Mouse (Mus musculus): Measurements from ENCODE around the gene Shroom4.
A peak's percentile ranks its signal among the peaks of the same experiment; 100 is the strongest.
"Not testable (repeated sequence)": the region's sequence is repeated elsewhere in the genome, so short reads cannot be mapped to it uniquely, and the experiment has no call there.

The Shroom4 gene

DNA sequence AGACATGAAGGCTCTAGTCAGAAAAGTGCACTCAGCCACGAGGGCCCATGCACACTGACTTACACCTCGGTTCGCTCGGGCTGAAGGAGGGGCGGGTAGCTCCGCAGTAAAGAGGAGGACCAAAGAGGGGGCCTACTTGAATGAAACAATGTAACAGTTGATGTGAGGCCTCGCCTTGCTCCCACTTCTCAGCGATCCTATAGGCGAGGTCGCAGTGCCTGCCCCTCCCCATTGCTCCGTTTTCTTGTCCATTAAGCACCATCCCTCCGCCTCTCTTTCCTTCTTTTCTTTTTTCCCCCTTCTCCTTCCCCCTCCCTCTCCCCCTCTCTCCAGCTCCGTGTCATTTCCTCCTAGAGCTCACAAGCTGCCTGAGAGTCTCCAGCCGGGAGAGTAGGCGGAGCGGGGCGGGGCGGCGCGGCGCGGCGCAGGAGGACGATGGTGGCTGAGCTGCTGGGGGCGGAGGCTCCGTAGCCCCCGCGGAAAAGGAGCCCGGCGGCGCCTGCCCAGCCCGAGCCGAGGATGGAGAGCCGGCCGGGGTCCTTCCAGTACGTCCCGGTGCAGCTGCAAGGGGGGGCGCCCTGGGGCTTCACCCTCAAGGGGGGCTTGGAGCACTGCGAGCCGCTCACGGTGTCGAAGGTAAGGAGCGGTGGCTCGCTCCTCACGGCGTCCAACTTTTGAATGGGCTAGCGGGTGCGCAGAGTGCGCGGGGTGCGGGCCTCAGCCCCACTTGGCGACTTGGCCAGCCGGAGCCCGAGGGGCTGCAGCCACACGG, at the start of gene Shroom4:
Gene Shroom4 (plus strand): TSS at position 229 of the 772 bp plus-strand sequence.
- DNase-seq (ENCODE audit: low spot score in 2 of 2) = peak in 1 of 2 experiments; percentile 1

DNA sequence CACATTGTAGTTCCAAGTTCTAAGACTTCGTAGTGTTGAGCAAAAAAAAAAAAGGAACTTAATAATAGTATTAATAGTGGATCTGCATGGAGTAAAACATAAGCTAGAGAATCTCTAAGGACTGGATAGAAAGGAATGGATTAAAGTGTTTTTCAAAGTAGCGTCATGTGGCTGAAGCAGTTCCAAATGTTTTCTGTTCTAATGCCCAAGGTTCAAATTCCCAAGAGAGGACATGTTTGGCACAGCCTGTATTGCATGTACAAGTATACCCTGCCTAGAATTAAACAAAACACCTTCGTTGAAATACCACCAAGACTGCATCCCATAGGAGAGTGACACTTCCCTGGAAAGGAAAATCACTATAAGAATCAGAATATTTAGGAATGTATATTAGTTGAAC, 42.8 kb upstream of the Shroom4 start:
- no peak for DNase-seq (ENCODE audit: low spot score in 2 of 2)

DNA sequence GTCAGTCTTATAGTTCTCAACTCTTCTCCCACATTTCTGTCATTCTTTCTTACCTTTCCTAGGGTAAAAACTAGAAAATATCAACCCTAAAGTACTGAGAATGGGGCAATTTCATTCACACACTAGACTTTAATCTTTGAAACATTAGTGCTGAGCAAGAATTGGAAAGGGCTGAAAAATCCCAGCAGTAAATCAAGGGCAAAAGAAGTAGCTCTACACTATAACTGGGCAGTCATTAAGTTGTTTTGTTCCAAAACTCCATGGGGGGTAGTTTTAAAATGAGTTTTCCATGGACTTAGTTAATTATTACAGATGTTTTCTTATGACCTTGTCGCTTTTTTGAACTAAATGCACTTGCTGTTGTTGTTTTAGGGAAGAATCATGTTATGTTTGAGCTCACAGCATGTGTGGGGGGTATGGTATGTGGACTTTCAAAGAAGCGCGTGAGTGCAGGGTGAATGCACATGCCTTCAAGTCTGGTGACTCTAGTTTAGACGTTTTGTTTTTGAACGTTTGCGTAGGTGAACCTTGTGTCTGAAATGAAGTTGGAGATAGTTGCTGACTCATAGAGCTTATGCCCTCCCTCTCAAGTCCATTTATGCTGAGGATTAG, 42.0 kb upstream of the Shroom4 start:
- no peak for DNase-seq (ENCODE audit: low spot score in 2 of 2)

DNA sequence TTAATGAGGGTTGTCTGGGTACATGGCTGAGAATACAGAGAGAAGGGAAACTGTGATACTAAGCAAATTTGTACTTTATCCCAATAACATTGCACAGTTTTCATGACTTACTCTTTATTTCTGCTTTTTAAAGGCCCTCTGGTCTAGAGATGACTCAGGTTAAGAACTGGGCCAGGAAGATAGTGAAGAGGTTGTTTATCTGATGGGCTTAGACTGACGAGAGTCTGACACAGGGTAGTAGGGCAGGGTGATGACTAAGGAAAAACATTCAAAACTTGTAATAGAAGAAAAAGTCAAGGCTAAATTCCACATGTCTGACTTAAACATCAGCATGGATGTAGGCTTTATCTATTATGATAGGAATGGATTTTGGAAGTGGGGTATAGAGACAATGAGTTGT, 30.8 kb upstream of the Shroom4 start:
- DNase-seq (ENCODE audit: low spot score in 2 of 2) = no peak

DNA sequence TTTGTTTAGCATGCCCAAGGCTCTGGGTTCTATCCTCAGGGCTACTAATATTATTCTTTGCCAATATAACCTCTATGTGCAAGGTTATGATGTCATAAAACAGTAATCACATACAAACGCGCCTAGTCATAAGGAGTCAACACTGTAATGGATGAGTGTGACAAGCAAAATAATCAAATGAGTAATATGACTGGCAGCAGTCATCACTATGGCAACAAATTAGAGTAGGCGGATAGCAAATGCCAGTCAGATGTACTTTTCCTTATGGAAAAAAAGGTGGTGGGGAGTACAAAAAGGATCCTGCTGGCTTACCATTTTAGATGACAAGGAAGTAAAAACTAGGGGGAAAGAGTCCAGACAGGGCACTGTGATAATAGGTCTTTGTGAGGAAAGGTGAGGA, 28.9 kb upstream of the Shroom4 start:
- no peak for DNase-seq (ENCODE audit: low spot score in 2 of 2)

DNA sequence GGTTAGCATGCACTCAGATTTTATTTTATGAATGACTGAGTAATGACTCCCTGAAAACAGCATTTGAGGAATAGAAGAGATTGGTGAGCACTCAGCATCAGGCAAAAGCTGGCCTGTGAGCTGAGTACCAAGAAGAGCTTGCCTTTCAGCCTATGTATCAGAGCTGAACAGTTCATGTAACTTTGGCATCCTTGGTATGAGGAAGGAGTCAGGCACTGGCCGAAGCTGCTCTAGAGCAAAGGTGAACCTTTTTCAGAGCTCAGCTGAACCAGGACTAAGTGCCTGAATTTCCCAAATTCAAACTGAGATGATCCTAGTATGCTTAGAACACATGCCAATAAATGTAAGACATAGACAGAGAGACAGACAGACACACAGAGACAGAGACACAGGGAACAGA, 5.8 kb upstream of the Shroom4 start:
- DNase-seq (ENCODE audit: low spot score in 2 of 2) = no peak

DNA sequence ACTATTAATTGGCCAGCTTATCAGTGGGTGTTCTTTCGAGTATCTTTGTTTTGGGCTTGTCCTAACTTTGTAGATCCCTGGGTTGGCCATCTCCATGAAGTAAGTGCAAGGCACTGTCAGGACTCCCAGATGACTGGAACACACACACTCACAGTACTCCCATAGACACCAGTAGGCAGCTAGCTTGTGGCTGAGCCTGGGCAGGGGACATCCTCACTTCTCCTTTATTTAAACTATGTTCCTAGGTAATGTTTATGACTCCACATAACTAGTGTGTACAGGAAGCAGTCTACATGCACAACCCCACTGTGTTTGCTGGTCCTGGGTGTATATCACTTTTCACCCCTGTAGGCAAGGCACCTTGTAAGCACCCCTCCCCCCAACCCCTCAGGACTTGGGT, 461 bp upstream of the Shroom4 start:
- no peak for DNase-seq (ENCODE audit: low spot score in 2 of 2)

DNA sequence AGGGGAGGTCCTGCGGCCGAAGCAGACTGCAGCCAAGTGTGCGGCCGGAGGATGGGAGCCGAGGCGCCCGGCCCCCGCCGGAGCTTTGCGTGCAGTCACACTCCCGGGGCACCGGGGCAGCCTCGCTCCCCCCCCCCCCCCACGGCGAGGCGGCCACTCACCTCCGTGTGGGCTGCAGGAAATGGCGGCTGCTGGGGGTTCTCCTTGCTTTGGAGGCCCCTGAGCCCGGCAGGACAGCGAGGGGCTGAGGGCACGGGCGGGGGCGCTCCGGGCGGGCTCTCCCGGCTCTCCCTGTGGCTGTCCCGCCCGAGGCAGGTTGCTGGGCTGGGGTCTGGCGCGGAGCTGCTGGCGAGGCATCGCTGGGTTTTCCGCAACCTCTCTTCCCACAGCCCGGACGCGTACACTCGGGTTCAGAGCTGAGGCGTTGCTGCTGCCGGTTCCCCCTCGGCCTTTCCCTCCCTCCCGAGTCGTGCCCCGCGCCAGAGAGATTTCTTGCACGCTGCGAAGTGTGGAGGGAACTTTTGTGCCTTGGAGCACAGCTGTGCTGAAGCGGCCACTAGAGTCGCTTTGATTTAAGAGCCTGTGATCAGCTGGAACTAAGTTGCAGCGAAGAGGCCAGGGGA, 855 bp downstream of the Shroom4 start:
- no peak for DNase-seq (ENCODE audit: low spot score in 2 of 2)

DNA sequence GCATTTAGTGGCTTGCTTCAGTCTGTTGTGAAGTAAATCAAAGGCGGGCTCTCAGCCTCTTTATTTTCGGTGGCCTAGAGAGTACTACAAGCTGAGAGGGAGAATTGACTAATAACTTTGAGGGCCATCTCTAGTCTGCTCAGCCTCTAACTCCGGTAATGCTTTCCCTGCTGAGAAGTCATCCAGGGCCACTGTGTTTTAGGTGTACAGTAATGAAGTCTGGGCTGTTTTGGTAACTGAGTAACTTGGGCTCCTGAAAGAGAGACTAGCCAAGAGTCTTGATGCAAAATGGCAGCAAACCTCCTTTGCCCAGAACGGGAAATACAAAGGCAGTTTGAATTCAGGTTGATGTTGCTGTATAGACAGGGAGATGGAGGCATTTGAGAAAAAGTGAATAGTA, 3.3 kb downstream of the Shroom4 start:
- DNase-seq (ENCODE audit: low spot score in 2 of 2) = no peak

DNA sequence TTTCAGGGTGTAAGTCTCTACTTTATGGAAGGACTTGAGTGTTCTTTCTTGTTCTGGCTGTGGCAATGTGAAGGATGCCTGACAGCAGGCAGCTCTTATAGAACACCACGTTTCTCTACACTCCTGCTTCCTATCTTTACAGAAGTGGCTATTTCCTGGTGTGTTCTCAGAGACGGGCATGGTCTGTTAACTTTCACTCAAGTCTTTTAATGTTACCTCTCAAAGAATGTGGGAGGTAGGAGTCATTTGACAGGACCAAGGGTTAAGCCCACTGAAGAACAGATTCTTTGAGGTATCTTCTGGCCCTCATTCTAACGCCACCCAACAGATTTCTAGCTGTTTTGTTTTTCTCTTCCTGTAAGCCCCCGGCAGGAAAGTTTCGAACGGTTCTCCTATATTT, 9.5 kb downstream of the Shroom4 start:
- DNase-seq (ENCODE audit: low spot score in 2 of 2) = no peak

DNA sequence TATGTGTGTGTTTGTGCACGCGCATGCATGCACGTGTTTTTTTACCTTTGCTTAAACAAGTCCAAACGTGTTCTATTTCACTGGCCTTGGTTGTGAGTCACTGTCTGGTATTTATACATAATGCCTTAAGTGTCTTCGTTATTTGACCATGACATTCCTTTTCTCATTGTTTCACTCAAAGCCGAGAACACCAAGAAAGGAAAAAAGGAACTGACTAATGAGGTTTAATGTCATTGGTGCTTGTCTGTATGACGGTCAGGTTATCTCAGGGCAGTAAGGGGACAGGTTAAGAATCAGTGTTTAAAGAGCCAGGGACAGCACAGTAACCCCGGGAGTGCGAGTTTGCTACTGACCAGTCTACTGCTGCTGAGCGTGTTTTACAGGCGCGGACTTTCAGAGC, 15.8 kb downstream of the Shroom4 start:
- no peak for DNase-seq (ENCODE audit: low spot score in 2 of 2)

DNA sequence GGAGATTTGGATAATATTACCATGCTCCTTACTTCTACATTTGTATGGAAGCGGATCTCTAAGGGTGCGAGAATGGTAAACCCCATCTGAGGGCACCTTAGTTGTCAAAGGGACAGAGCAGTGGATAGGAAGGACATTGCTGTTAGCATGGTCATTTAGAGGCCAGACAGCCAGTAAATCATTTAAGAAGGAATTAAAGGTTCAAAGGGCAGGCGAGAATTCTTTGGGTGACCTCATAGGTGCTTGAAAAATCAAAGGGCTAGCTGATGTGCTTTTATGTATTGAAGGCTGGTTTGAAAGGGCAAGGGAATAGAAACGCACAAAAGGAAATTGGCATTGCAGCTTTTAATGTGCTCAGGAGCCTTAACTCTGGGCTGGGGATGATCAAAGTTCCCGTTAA, 16.3 kb downstream of the Shroom4 start:
- DNase-seq (ENCODE audit: low spot score in 2 of 2) = no peak

DNA sequence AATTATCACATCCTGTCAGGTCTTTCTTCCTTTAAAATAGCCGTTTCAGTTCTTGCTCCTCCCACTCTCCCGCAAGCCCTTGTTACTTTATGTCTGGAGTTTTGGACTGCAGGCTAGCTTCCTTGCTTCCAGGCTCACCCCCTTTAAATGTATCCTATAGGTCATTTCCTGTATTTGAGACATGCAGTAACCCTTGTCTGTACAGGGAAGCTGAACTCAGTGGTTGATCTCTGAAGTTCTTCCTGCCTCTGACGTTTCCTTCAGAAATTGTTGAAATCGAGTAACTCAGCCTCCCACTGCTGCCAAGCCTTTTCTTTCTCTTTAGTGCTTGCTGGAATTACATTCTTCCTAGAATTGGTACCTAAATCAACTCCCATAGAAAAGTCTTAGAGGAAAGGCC, 18.5 kb downstream of the Shroom4 start:
- DNase-seq (ENCODE audit: low spot score in 2 of 2) = no peak

DNA sequence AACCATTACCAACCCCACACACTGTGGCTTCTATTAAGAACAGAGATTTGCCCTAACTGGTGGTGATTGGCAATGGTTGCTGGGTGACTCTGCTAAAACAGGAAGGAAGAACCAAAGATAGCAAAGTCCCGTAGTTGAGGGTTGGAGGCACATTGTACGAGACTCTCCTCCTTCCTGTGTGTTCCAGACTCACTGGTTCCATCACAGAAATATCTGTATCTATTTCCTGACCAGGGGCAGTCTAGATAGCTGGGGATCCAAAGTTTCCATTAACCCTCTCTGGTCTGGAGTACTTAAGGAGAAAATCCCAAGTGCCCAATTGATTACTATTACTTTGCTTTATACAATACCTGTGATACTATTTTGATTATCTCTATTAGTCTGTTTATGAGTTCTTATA, 35.6 kb downstream of the Shroom4 start:
- no peak for DNase-seq (ENCODE audit: low spot score in 2 of 2)

DNA sequence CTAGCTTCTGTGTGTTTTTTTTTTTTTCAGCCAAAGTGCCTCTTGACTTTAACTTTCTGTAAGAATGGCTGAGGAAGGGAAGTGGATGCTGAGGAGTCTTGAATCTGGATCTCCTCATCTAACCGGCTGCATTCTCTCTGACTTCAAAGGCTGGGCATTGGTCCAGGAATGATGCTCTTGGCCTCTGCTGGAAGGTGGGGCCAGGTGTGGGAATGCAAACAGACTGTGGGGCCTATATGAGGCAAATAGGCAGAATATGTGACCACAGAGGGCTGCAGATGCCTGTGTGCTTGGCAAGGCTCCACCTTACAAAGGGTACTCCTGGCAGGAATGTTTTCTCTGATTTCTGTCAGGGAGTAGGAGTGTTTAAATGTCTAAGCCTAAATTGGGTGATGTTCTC, 46.8 kb downstream of the Shroom4 start:
- DNase-seq (ENCODE audit: low spot score in 2 of 2) = no peak

DNA sequence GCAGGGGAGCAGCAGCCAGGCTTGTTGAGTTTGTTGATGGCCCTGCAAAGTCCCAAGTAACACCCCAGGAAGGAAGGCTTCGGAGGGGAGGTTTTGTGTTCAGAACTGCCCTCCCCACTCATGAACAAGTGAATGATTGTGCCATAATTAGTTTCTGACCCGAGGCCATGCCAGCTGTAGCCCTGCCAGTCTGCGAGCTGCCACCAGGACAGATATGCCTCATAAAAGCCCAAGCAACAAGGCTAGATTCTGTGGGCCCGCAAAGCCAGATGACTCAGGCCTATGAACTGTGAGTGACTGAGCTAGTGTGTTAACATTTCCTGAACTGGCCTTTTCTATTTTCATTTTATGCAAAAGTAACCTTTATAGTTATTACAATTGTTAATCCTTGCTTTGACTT, 48.3 kb downstream of the Shroom4 start:
- no peak for DNase-seq (ENCODE audit: low spot score in 2 of 2)

DNA sequence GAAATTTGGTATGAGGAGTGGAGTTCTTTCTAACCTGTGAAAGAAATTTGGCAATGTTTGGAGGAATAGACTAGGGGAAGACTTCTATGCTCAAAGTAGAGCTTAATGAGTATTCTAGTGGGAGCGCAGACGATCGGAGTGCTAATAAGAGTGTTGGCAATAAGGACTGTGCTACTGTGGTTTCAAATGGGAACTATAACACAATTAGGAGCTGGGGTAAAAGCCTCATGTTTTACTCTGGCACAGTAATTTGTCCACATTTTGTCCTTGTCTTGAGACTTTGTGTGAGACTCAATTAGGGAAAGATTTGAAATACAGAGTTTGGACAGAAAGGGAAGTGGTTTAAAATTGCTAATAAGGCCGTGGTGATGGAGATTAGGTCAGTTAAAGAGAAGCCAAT, 53.6 kb downstream of the Shroom4 start:
- DNase-seq (ENCODE audit: low spot score in 2 of 2) = no peak

DNA sequence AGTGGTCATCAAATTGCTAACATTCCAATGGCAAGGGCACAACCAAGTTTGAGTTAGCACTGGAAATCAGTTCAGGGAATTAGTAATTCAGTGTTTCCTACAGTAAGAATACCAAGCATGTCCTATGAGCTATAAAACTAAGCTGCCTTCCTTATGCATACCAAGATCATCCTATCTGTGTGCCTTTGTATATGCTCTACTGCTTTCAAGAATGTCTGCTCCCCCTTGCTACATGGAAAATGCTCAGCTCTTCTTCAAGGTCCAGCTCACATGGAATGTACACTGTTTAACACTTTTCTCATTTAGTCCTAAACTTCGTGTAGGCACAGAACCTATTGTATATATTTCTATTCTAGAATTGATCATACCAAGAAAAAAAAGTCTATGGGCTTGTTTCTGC, 69.6 kb downstream of the Shroom4 start:
- DNase-seq (ENCODE audit: low spot score in 2 of 2) = not testable (repeated sequence)

DNA sequence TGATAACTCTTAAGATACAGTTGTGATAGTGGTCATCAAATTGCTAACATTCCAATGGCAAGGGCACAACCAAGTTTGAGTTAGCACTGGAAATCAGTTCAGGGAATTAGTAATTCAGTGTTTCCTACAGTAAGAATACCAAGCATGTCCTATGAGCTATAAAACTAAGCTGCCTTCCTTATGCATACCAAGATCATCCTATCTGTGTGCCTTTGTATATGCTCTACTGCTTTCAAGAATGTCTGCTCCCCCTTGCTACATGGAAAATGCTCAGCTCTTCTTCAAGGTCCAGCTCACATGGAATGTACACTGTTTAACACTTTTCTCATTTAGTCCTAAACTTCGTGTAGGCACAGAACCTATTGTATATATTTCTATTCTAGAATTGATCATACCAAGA, 72.9 kb downstream of the Shroom4 start:
- not testable (repeated sequence) for DNase-seq (ENCODE audit: low spot score in 2 of 2)

DNA sequence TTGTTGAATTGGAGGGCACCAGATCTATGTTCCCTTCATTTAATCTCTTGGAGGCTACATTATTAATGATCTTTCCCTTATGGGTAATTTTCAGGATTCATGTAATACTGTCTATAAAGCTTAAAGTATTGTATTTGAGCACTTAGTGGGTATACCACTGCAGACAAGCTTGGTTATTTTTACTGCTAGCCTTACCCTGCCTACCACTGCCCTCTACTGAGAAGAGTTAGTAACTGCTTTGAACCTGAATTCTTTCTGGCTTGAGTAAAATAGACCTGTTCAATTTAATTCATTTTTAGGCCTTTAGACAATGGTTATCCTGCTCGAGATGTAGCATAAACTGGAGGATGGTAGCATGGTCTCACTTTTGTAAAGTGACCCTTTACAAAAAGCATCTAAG, 75.5 kb downstream of the Shroom4 start:
- DNase-seq (ENCODE audit: low spot score in 2 of 2) = no peak

DNA sequence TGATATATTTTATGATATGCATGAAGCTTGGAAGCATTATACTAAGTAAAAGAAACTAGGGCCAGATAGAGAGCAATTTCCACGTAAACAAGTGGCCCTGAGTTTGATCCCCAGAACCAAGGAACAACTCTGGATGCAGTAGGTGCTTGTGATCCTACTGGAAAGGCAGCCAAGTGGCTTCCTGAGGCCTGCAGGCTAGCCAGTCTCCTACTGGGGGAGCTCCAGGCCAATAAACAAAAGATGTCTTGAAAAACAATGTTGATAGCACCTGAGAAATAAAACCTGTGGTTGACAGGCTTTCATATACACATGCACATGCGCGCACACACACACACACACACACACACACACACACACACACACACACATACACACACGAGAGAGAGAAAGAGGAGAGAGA, 82.6 kb downstream of the Shroom4 start:
- DNase-seq (ENCODE audit: low spot score in 2 of 2) = no peak

DNA sequence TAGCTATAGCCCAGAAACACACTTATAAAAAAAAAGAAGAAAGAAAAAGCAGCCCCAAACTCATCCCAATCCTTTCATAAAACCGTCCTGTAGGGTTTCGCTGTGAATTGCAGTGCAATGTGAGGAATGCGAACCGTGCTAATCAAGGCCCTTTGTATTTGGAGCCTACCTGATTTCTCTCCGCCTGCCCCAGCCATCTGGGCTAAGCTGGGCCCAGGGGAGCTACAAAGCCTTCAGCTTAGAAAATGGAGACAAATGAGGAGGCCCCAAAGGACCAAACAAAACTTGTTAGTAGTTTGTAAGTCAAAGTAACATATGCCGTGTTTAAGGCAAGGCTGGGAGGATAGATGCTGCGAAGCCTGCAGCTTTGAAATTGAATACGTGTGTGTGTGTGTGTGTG, 84.2 kb downstream of the Shroom4 start:
- DNase-seq (ENCODE audit: low spot score in 2 of 2) = no peak

DNA sequence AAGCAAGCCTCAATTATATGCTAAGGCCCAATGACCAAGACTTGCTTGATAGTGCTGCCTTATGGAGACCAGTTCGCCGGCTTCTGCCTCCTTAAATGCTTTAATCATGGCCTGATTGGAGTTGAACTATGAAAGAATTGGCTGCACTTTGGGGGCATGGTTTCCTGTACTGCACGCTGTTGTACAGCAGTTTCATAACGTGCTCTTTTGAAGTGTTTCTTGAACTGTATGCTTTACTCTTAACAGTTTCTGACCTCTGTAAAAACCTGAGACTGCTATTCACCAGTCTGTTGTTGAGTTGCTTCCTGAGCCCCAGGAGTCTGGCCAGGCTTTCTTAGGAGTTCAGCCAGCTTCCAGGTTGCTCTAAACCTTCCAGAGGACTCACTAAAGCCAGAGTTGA, 90.8 kb downstream of the Shroom4 start:
- DNase-seq (ENCODE audit: low spot score in 2 of 2) = no peak

Data from spleen, postnatal 36 days (tissue).